Mouse (Mus musculus) kidney, embryonic 15.5 days (tissue): Measurements from ENCODE around the gene Spen. TPM values are rescaled to one million over a fixed set of nuclear protein-coding genes. Genes with fewer than 3 reads are reported as not detected.

Experiments
- ATAC-seq: fragments of 200-750 bp; cut with Nextera tagmentation; replicated peaks from 2 replicates; pipeline ENCODE4 v1.8.0; 2017; ENCODE audit warnings: moderate TSS enrichment; ENCODE audit not compliant: low FRiP score
- H3K27ac ChIP-seq: fragments of 300-500 bp; sonication (generic); 2 replicates; pipeline ENCODE4 v1.5.1; 2015; ENCODE audit warnings: mild to moderate bottlenecking, inconsistent platforms
- H3K27me3 ChIP-seq: fragments of 300-500 bp; sonication (generic); 2 replicates; pipeline ENCODE4 v1.6.1; 2015; ENCODE audit warnings: inconsistent platforms
- H3K36me3 ChIP-seq: fragments of 300-500 bp; sonication (generic); 2 replicates; pipeline ENCODE4 v1.6.1; 2015; ENCODE audit warnings: inconsistent platforms
- H3K4me1 ChIP-seq: fragments of 300-500 bp; sonication (generic); 2 replicates; pipeline ENCODE4 v1.6.1; 2015; ENCODE audit warnings: inconsistent platforms
- H3K4me2 ChIP-seq: fragments of 300-500 bp; sonication (generic); 2 replicates; pipeline ENCODE4 v1.6.1; 2015; ENCODE audit warnings: moderate library complexity, mild to moderate bottlenecking, inconsistent platforms
- H3K4me3 ChIP-seq: fragments of 300-500 bp; sonication (generic); replicated peaks from 2 replicates; pipeline ENCODE4 v1.5.1; 2015; ENCODE audit warnings: mild to moderate bottlenecking, inconsistent platforms
- H3K9ac ChIP-seq: fragments of 300-500 bp; sonication (generic); 2 replicates; pipeline ENCODE4 v1.6.1; 2015; ENCODE audit warnings: mild to moderate bottlenecking, inconsistent platforms
- H3K9me3 ChIP-seq: fragments of 300-500 bp; sonication (generic); replicated peaks from 2 replicates; pipeline ENCODE4 v1.6.1; 2016; ENCODE audit warnings: inconsistent platforms
- WGBS: fragments of 180-500 bp; shearing (Covaris S2); methylation state at CpG from one replicate; pipeline ENCODE4 v1.1.7; 2015; ENCODE audit warnings: mixed read lengths; 5-methylcytosine and 5-hydroxymethylcytosine counted together
- polyA plus RNA-seq: library from polyadenylated mRNA; unstranded; fragments of >200 nt; fragmentation: Nextera tagmentation; extraction: Ambion mirVana; gene quantifications from 2 replicates; pipeline ENCODE4 v1.2.1, GENCODE M21; 2015

Gene Spen
- polyA plus RNA-seq, 1 experiment from 2014 or later: 10.3 TPM

DNA sequence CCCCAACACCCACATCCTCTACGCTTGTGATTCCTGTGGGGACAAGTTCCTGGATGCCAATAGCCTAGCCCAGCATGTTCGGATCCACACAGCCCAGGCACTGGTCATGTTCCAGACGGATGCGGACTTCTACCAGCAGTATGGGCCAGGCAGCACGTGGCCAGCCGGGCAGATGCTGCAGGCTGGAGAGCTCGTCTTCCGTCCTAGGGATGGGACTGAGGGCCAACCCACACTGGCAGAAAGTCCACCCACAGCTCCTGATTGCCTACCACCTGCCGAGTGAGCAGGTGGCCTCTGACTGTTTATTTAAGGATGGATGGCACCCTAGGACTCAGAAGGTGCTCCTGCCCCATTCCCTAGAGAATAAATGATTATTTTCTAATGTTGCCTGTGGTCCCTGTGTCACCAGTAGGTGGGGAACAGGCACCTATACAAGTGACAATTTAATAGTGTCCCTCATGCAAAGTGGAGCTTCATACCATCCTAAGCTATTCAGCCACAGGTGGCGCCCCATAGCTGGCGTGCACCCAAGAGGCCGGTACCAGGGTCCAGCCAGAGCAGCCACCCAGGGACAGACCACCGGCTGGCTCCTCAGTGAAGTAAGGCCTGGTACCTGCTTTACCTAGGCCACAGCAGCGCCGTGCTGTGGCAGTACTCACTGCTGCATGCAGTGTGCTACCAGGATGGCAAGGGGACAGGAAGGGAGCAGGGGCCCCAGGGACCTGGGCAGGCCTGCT lies 71.4 kb downstream of the Spen start:
- Histone ChIP-seq H3K9ac (no peak overlapping the region), H3K4me2 (no peak overlapping the region), H3K4me1 (peaks cover 3% of the 10 kb centered on the region; the same call in 1 of the 2 replicates), H3K27ac (no peak overlapping the region), H3K36me3 (peaks cover 99% of the 10 kb centered on the region), H3K4me3 (no peak overlapping the region), H3K27me3 (no peaks in the 10 kb centered on the region), H3K9me3 (no peaks in the 10 kb centered on the region)
- ATAC-seq: no peak
- 84% methylated on average over 15 of the region's 15 CpGs for whole genome bisulfite sequencing

DNA sequence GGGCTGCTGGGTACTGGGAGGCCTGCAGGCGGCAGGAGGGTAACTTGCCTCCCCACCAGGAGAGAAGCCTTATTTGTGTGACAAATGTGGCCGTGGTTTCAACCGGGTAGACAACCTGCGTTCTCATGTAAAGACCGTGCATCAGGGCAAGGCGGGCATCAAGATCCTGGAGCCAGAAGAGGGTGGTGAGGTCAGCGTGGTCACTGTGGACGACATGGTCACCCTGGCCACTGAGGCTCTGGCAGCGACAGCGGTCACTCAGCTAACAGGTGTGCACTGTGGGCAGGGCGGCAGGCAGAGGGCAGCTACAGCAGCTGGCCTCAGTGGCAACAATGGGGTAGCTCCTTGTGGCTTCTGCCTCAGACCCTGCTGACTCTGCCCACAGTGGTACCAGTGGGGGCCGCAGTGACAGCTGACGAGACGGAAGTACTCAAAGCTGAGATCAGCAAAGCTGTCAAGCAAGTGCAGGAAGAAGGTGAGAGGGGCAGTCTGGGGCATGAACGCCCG lies 72.1 kb downstream of the Spen start:
- 89% methylated on average over 16 of the region's 16 CpGs for WGBS

DNA sequence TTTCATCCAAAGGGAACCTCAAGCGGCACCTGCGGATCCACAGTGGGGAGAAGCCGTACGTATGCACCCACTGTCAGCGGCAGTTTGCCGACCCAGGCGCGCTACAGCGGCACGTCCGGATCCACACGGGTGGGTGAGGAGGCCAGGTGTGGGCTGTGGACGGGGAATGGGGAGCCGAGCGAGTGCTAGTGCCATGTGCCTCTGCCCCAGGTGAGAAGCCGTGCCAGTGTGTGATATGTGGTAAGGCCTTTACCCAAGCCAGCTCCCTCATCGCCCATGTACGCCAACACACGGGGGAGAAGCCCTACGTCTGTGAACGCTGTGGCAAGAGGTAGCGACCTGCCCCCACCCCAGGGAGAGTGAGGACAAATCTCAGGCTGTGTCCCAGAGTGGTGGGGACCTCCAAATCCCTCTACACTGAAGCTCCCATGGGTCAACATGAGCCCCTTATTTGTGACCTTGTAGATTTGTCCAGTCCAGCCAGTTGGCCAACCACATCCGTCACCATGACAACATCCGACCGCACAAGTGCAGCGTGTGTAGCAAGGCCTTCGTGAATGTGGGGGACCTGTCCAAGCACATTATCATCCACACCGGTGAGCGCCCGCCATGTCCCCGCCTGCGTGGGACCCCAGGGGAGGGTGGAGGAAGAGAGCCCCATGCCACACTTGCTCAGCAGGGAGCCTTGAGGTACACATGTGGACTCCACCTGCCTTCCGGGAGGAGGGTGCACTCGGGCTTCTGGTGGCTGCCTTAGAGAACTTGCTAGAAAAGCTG lies 72.7 kb downstream of the Spen start:
- H3K27ac ChIP-seq: no peak overlapping the region
- no peaks in the 10 kb centered on the region for H3K9me3 ChIP-seq
- H3K4me3 ChIP-seq: no peak overlapping the region
- H3K4me1 ChIP-seq: peaks cover 3% of the 10 kb centered on the region; the same call in 1 of the 2 replicates
- no peaks in the 10 kb centered on the region for H3K27me3 ChIP-seq
- H3K36me3 ChIP-seq: peaks cover 91% of the 10 kb centered on the region
- no peak for ATAC-seq
- no peak overlapping the region for H3K9ac ChIP-seq
- H3K4me2 ChIP-seq: no peak overlapping the region
- 87% methylated on average over 34 of the region's 34 CpGs for WGBS

More for the DNA sequence above, 72.1 kb downstream of the Spen start:
- H3K9ac ChIP-seq: no peak overlapping the region
- H3K9me3 ChIP-seq: no peaks in the 10 kb centered on the region
- no peaks in the 10 kb centered on the region for H3K27me3 ChIP-seq
- ATAC-seq: no peak
- H3K4me1 ChIP-seq: peaks cover 3% of the 10 kb centered on the region; the same call in 1 of the 2 replicates
- H3K36me3 ChIP-seq: peaks cover 97% of the 10 kb centered on the region
- no peak overlapping the region for H3K27ac ChIP-seq
- no peak overlapping the region for H3K4me2 ChIP-seq
- no peak overlapping the region for H3K4me3 ChIP-seq

DNA sequence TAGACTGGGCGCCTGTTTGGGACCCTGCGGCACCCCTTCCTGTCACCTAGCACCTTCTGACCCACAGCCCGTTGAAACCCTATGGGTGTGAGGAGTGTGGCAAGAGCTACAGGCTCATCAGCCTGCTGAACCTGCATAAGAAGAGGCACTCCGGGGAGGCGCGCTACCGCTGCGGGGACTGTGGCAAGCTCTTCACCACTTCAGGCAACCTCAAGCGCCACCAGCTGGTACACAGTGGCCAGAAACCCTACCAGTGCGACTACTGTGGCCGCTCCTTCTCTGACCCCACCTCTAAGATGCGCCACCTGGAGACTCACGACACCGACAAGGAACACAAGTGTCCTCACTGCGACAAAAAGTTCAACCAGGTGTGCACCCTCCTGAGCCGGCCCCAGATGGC lies 73.7 kb downstream of the Spen start:
- H3K27ac ChIP-seq: no peak overlapping the region

DNA sequence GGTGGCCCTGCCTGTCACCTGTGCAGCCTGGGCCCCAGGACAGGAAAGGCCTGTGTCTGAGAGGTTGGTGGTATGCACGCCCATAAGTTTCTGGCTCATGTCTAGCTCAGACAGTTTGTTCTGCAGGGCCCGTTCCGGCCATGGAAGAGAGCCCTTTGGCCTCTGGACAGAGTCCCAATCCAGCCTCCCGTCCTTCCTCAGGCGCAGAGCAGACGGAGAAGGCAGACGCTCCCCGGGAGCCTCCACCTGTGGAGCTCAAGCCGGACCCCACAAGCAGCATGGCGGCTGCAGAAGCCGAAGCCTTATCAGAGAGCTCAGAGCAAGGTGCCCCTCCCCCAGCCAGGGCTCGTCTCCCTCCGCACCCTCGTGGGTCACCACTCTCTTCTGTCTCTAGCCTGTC lies 74.9 kb downstream of the Spen start:
- H3K9me3 ChIP-seq: no peaks in the 10 kb centered on the region
- H3K9ac ChIP-seq: no peak overlapping the region
- 77% methylated on average over 14 of the region's 14 CpGs for WGBS
- peaks cover 8% of the 10 kb centered on the region for H3K4me1 ChIP-seq
- H3K4me3 ChIP-seq: no peak overlapping the region
- H3K4me2 ChIP-seq: no peak overlapping the region
- H3K27me3 ChIP-seq: no peaks in the 10 kb centered on the region
- H3K27ac ChIP-seq: no peak overlapping the region
- peaks cover 81% of the 10 kb centered on the region for H3K36me3 ChIP-seq
- no peak for ATAC-seq

More for the DNA sequence above, 73.7 kb downstream of the Spen start:
- H3K4me2 ChIP-seq: no peak overlapping the region
- H3K4me1 ChIP-seq: peaks cover 3% of the 10 kb centered on the region; the same call in 1 of the 2 replicates
- H3K9ac ChIP-seq: no peak overlapping the region
- H3K27me3 ChIP-seq: no peaks in the 10 kb centered on the region
- ATAC-seq: no peak
- WGBS: 78% methylated on average over 16 of the region's 16 CpGs
- peaks cover 90% of the 10 kb centered on the region for H3K36me3 ChIP-seq
- H3K9me3 ChIP-seq: no peaks in the 10 kb centered on the region
- no peak overlapping the region for H3K4me3 ChIP-seq

DNA sequence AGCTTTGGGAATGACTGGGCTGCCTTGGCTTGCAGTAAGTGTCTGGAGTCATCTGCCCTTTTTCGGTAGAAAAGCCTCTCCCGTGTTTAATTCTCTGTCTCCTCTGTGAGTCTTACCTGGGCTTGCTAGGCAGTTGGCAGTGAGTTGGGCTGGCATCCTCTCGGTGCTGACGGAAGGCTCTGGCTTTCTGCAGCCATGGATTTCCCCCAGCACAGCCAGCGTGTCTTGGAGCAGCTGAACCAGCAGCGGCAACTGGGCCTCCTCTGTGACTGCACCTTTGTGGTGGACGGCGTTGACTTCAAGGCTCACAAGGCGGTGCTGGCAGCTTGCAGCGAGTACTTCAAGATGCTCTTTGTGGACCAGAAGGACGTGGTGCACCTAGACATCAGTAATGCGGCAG lies 76.8 kb downstream of the Spen start:
- 92% methylated on average over 12 of the region's 12 CpGs for WGBS
- H3K4me1 ChIP-seq: peaks cover 18% of the 10 kb centered on the region
- no peak overlapping the region for H3K4me3 ChIP-seq
- H3K36me3 ChIP-seq: peaks cover 65% of the 10 kb centered on the region
- no peak overlapping the region for H3K9ac ChIP-seq
- H3K27me3 ChIP-seq: no peaks in the 10 kb centered on the region
- no peak for ATAC-seq
- H3K27ac ChIP-seq: no peak overlapping the region
- H3K9me3 ChIP-seq: no peaks in the 10 kb centered on the region
- H3K4me2 ChIP-seq: no peak overlapping the region

DNA sequence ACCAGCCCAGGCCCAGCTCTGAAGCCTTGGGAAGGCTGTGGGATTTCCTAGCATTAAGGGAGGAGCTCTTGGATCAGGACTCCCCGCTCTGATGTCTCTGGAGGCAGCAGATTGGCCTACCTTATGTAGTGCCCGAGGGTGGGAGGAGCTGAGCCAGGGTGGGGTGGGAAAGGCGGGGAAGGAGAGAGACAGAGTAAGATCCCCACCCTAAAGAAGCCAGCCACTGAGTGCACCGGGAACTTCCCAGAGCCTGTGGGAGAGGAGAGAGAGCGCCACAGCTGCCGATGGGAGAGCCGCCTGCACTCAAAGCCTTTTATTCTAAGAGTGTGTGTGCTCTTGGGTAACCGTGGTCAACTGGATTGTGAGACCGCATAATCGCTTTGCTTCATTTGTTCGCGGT lies 77.3 kb downstream of the Spen start:
- no peak for ATAC-seq
- Histone ChIP-seq H3K9me3 (no peaks in the 10 kb centered on the region), H3K4me1 (peaks cover 18% of the 10 kb centered on the region), H3K27ac (no peak overlapping the region), H3K27me3 (no peaks in the 10 kb centered on the region), H3K4me2 (no peak overlapping the region), H3K9ac (no peak overlapping the region), H3K36me3 (peaks cover 63% of the 10 kb centered on the region), H3K4me3 (no peak overlapping the region)
- WGBS: 59% methylated on average over 12 of the region's 12 CpGs

DNA sequence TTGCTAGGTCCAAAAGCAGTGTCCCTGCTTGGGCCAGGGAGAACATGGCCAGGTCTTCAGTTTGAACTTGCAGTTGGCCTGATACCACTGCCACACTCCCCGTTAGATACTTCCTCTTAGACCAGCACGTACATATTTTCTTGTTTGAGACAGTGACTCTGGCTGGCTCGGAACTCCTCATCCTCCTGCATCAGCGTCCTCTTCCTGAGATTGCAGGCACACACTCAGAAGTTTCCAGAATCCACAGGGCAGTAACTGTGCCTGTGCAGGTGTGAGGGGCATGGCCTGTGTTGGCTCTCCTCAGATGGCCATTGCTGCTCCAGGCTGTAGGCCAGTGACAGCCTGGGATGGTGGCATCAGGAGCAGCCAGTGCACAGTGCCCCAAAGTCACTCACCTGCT lies 77.9 kb downstream of the Spen start:
- H3K4me1 ChIP-seq: peaks cover 22% of the 10 kb centered on the region
- H3K36me3 ChIP-seq: peaks cover 57% of the 10 kb centered on the region
- 83% methylated on average over 4 of the region's 4 CpGs for WGBS
- H3K9me3 ChIP-seq: no peaks in the 10 kb centered on the region
- H3K4me3 ChIP-seq: no peak overlapping the region
- no peak overlapping the region for H3K9ac ChIP-seq
- no peaks in the 10 kb centered on the region for H3K27me3 ChIP-seq
- no peak for ATAC-seq
- H3K27ac ChIP-seq: no peak overlapping the region
- H3K4me2 ChIP-seq: no peak overlapping the region

DNA sequence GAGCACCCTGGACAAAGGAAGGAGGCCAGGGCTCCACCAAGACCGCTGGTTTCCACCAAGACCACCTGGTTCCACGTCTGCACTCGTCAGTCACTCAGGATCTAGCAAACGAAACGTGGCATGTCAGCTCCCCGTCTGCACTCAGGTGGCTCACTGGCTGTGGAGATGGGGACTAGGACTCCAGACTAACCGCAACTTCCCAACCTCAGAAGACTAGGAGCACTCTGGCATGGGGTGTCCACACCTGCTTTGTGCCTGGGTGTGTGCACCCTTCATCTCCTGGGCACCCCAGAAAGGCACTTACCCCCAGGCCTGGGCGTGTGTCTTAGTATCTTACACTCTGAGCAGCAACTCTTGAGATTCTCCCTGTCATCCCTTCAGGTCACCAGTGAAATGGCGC lies 78.6 kb downstream of the Spen start:
- H3K4me3 ChIP-seq: no peak overlapping the region
- no peak overlapping the region for H3K27ac ChIP-seq
- WGBS: 91% methylated on average over 9 of the region's 9 CpGs
- H3K9me3 ChIP-seq: no peaks in the 10 kb centered on the region
- H3K9ac ChIP-seq: no peak overlapping the region
- no peak overlapping the region for H3K4me2 ChIP-seq
- no peaks in the 10 kb centered on the region for H3K27me3 ChIP-seq
- peaks cover 50% of the 10 kb centered on the region for H3K36me3 ChIP-seq
- H3K4me1 ChIP-seq: peaks cover 29% of the 10 kb centered on the region
- ATAC-seq: no peak

DNA sequence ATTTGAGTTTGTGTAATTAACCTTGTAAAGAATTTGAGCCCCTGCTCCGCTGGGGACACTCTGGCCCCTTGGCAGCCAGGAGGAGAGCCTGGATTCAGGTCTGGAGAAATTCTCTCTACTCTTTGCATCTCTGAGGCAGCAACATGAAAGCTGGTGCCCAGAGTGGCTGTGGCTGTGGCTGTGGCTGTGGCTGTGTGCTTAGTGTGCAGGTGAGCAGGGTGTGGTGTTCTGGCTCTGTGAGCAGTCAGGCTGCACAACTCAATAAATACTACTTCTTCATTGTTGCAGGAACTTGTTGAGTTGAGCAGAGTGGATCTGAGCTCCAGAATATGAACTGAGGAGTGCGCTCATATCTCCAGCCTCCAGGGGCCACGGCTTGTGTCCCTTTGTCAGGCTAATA lies 79.5 kb downstream of the Spen start:
- Histone ChIP-seq H3K27ac (peak overlapping the region; percentile 76), H3K9me3 (no peaks in the 10 kb centered on the region), H3K27me3 (no peaks in the 10 kb centered on the region), H3K4me1 (peaks cover 30% of the 10 kb centered on the region), H3K36me3 (peaks cover 43% of the 10 kb centered on the region), H3K4me3 (no peak overlapping the region), H3K4me2 (no peak overlapping the region), H3K9ac (no peak overlapping the region)
- 0 out of 2 replicates have a peak, but pooled peaks have one; percentile 17 for ATAC-seq
- 69% methylated on average over 3 of the region's 3 CpGs for WGBS

DNA sequence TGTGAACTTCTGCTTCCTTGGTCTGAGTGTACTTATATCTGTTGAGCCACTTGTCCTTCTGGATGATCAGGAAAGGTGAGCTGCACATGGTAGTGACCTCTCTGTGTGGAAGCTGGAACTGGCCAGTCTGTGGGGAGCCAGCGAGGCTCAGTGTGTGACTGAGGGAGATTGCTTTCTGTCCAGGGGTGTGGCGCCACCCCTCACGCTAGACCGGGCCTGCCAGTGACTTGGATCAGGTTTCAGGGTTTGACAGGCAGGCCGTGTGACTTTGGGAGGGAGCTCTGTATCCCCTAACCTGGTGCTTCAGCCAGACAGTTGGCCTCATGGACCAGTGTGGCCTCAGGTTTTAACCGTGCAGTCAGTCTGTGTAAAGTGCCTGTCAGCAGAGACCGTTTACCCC lies 80.2 kb downstream of the Spen start:
- H3K4me3 ChIP-seq: no peak overlapping the region
- peak overlapping the region; percentile 76 for H3K27ac ChIP-seq
- 7% methylated on average over 7 of the region's 7 CpGs for WGBS
- no peaks in the 10 kb centered on the region for H3K27me3 ChIP-seq
- no peak overlapping the region for H3K9ac ChIP-seq
- peaks cover 42% of the 10 kb centered on the region for H3K36me3 ChIP-seq
- peaks cover 31% of the 10 kb centered on the region for H3K4me1 ChIP-seq
- ATAC-seq: peak; percentile 84
- H3K4me2 ChIP-seq: no peak overlapping the region
- H3K9me3 ChIP-seq: no peaks in the 10 kb centered on the region

DNA sequence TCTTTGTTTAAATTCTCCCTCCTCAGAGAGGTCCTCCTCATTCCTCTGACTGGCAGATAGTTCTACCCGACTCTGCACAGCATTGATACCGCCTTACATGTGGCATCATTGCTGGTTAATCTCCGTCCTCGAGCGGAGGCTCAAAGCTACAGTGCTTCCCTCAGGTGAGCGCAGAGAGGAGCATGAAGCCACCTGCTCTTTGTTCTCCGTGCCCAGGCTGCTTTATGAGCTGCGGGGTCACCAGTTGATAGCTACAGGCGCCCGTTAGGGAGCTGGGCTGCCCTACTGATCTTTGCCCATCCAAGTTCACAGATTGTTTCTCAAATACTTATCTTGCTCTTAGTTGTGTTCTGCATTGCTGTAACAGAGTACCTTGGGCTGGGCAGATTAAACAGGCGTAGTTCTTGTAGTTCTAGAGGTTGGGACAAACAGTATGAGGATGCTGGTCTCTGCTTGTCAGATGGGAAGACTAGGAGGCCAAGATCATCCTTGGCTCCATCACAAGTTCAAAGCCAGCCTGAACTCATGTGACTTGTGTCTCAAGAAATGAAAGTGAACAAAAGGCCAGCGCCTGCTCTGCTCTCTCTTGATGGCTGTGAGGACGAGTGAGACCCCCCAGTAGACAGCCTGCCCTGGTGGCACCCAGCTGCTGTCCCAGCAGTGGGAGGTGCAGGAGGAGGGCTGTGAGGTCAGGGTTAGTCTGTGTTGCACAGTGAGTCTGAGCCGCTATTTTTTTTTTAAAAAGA lies 82.0 kb downstream of the Spen start:
- H3K4me2 ChIP-seq: no peak overlapping the region
- peaks cover 41% of the 10 kb centered on the region for H3K36me3 ChIP-seq
- H3K9me3 ChIP-seq: no peaks in the 10 kb centered on the region
- H3K4me1 ChIP-seq: peaks cover 35% of the 10 kb centered on the region
- WGBS: 89% methylated on average over 14 of the region's 14 CpGs
- H3K9ac ChIP-seq: no peak overlapping the region
- ATAC-seq: no peak
- no peak overlapping the region for H3K27ac ChIP-seq
- H3K27me3 ChIP-seq: no peaks in the 10 kb centered on the region
- no peak overlapping the region for H3K4me3 ChIP-seq
